Mouse (Mus musculus) heart, embryonic 11.5 days (tissue): Measurements from ENCODE around the gene Usp5. TPM values are rescaled to one million over a fixed set of nuclear protein-coding genes. Genes with fewer than 3 reads are reported as not detected.
A peak's percentile ranks its signal among the peaks of the same experiment; 100 is the strongest.
"Not testable (repeated sequence)": the region's sequence is repeated elsewhere in the genome, so short reads cannot be mapped to it uniquely, and the experiment has no call there.

Experiments
- ATAC-seq: fragments of 200-750 bp; cut with Nextera tagmentation; replicated peaks from 2 replicates; pipeline ENCODE4 v1.8.0; 2017; ENCODE audit warnings: moderate library complexity; ENCODE audit not compliant: insufficient number of reproducible peaks, low FRiP score, low TSS enrichment
- H3K27ac ChIP-seq: fragments of 300-500 bp; sonication (generic); 2 replicates; pipeline ENCODE4 v1.5.1; 2014; ENCODE audit warnings: mild to moderate bottlenecking, low read depth, low read length
- H3K27me3 ChIP-seq: fragments of 300-500 bp; sonication (generic); 2 replicates; pipeline ENCODE4 v1.6.1; 2014; ENCODE audit warnings: mild to moderate bottlenecking, low read length, mixed read lengths; ENCODE audit not compliant: control insufficient read depth, insufficient read depth
- H3K36me3 ChIP-seq: fragments of 300-500 bp; sonication (generic); 2 replicates; pipeline ENCODE4 v1.6.1; 2014; ENCODE audit warnings: mild to moderate bottlenecking, low read length, moderate library complexity, mixed read lengths; ENCODE audit not compliant: control insufficient read depth, insufficient read depth
- H3K4me1 ChIP-seq: fragments of 300-500 bp; sonication (generic); 2 replicates; pipeline ENCODE4 v1.6.1; 2014; ENCODE audit warnings: low read length; ENCODE audit not compliant: control insufficient read depth, insufficient read depth
- H3K4me2 ChIP-seq: fragments of 300-500 bp; sonication (generic); 2 replicates; pipeline ENCODE4 v1.6.1; 2014; ENCODE audit warnings: mild to moderate bottlenecking, moderate library complexity
- H3K4me3 ChIP-seq: fragments of 300-500 bp; sonication (generic); 2 replicates; pipeline ENCODE4 v1.5.1; 2014; ENCODE audit warnings: low read depth, low read length
- H3K9ac ChIP-seq: fragments of 300-500 bp; sonication (generic); 2 replicates; pipeline ENCODE4 v1.6.1; 2014; ENCODE audit warnings: mild to moderate bottlenecking, low read depth, low read length, moderate library complexity
- H3K9me3 ChIP-seq: fragments of 300-500 bp; sonication (generic); replicated peaks from 2 replicates; pipeline ENCODE4 v1.6.1; 2016; ENCODE audit warnings: low read length; ENCODE audit not compliant: control insufficient read depth
- WGBS: fragments of 180-500 bp; shearing (Covaris S2); extraction: QIAGEN DNeasy Blood & Tissue Kit; methylation state at CpG from one replicate; pipeline ENCODE4 v1.1.7; 2014; ENCODE audit not compliant: insufficient replicate concordance; 5-methylcytosine and 5-hydroxymethylcytosine counted together
- polyA plus RNA-seq: library from polyadenylated mRNA; unstranded; fragments of >200 nt; fragmentation: Nextera tagmentation; extraction: Ambion mirVana; gene quantifications from 2 replicates; pipeline ENCODE4 v1.2.1, GENCODE M21; 2014

The Usp5 gene
- polyA plus RNA-seq, 1 experiment from 2014 or later, result 87.3 TPM

- not testable (repeated sequence) for ATAC-seq, H3K27me3 ChIP-seq, H3K9me3 ChIP-seq, H3K27ac ChIP-seq, H3K4me3 ChIP-seq
- H3K4me1 ChIP-seq, result peaks cover 42% of the 10 kb centered on the region
- H3K9ac ChIP-seq, result peak overlapping the region; percentile 84; the same call in 1 of the 2 replicates
- H3K36me3 ChIP-seq, result peaks cover 18% of the 10 kb centered on the region
- WGBS, result 85% methylated on average over 11 of the region's 11 CpGs
- H3K4me2 ChIP-seq, result peak overlapping the region; percentile 92
Measured at GRCm38 (mm10) chr6:124810566-124811402, 18.5 kb downstream of the Usp5 start.

- WGBS, result 40% methylated on average over 14 of the region's 14 CpGs
- Histone ChIP-seq H3K4me1 (peaks cover 44% of the 10 kb centered on the region), H3K4me2 (peak overlapping the region; percentile 92), H3K27ac (peak overlapping the region; percentile 92), H3K4me3 (peak overlapping the region; percentile 68), H3K9me3 (no peaks in the 10 kb centered on the region), H3K36me3 (peaks cover 13% of the 10 kb centered on the region), H3K9ac (peak overlapping the region; percentile 84), H3K27me3 (no peaks in the 10 kb centered on the region)
- ATAC-seq, result no peak
Measured at GRCm38 (mm10) chr6:124809775-124810538, 19.3 kb downstream of the Usp5 start.

- 1% methylated on average over 35 of the region's 35 CpGs for WGBS
- ATAC-seq, result peak; percentile 28
- Histone ChIP-seq H3K9me3 (no peaks in the 10 kb centered on the region), H3K4me2 (peak overlapping the region; percentile 92), H3K9ac (peak overlapping the region; percentile 84), H3K36me3 (peaks cover 12% of the 10 kb centered on the region), H3K27me3 (no peaks in the 10 kb centered on the region), H3K27ac (peak overlapping the region; percentile 92), H3K4me3 (peak overlapping the region; percentile 68), H3K4me1 (peaks cover 37% of the 10 kb centered on the region)
Measured at GRCm38 (mm10) chr6:124809052-124809774, 20.1 kb downstream of the Usp5 start.

GRCm38 (mm10) chr6:124808358-124809012, 20.8 kb downstream of the Usp5 start, which contains the start of gene Spsb2:
Gene Spsb2 (plus strand): TSS chr6:124808661.
- peaks cover 37% of the 10 kb centered on the region for H3K4me1 ChIP-seq
- H3K4me2 ChIP-seq, result peak within 1 kb of the TSS; percentile 92
- no peaks in the 10 kb centered on the region for H3K9me3 ChIP-seq
- 4% methylated on average over 29 of the region's 29 CpGs for WGBS
- H3K36me3 ChIP-seq, result peaks cover 12% of the 10 kb centered on the region
- peak within 1 kb of the TSS; percentile 92 for H3K27ac ChIP-seq
- H3K4me3 ChIP-seq, result peak within 1 kb of the TSS; percentile 68
- H3K27me3 ChIP-seq, result no peaks in the 10 kb centered on the region
- peak; percentile 72 for ATAC-seq
- peak within 1 kb of the TSS; percentile 84 for H3K9ac ChIP-seq

DNA sequence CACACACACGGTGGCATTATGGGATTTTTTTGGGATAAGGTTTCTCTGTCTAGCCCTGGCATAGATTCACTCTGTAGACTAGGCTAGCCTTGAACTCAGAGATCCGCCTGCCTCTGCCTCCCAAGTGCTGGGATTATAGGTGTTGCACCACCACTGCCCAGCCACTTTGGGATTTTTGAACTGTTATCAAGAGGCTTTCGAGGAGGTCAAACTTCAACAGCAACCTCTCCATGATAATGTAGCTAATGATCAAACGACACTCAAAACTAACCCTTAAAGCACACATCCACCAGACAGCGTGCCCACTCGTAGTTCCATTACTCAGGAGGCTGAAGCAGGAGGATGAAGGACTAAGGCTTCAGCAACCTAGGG, 21.3 kb downstream of the Usp5 start:
- Histone ChIP-seq H3K27me3 (no peaks in the 10 kb centered on the region), H3K4me3 (peak overlapping the region; percentile 68), H3K9me3 (no peaks in the 10 kb centered on the region), H3K27ac (peak overlapping the region; percentile 92), H3K4me1 (peaks cover 37% of the 10 kb centered on the region), H3K4me2 (peak overlapping the region; percentile 92), H3K36me3 (peaks cover 12% of the 10 kb centered on the region), H3K9ac (peak overlapping the region; percentile 84; the same call in 1 of the 2 replicates)
- WGBS, result 66% methylated on average over 6 of the region's 6 CpGs
- ATAC-seq, result no peak

DNA sequence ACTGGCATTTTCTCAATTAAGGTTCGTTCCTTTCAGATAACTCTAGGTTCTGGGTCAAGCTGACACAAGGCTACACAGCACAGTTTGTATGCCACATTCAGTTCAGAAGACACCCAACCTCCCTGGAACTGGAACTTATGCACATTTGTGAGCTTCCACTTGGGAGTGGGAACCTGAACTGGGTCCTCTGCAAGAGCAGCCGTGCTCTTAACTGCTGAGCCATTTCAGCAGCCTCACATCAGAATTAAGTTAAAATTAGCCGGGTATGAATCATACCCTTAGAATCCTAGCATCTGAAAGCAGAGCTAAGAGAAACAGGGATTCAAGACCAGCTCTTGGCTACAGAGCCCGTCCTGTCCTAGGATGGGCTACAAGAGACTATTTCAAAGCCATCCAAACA, 21.9 kb downstream of the Usp5 start:
- no peaks in the 10 kb centered on the region for H3K27me3 ChIP-seq
- 0 out of 2 replicates have a peak overlapping the region, but pooled peaks have one; percentile 11 for H3K4me2 ChIP-seq
- H3K9me3 ChIP-seq, result no peaks in the 10 kb centered on the region
- no peak overlapping the region for H3K9ac ChIP-seq
- H3K4me3 ChIP-seq, result no peak overlapping the region
- peaks cover 34% of the 10 kb centered on the region for H3K4me1 ChIP-seq
- H3K36me3 ChIP-seq, result peaks cover 11% of the 10 kb centered on the region
- no peak for ATAC-seq
- H3K27ac ChIP-seq, result peak overlapping the region; percentile 92; the same call in 1 of the 2 replicates
- 77% methylated on average over 4 of the region's 4 CpGs for WGBS

GRCm38 (mm10) chr6:124806446-124807140, 22.7 kb downstream of the Usp5 start:
- WGBS, result 74% methylated on average over 7 of the region's 7 CpGs
- H3K9ac ChIP-seq, result peak overlapping the region; percentile 59; the same call in 1 of the 2 replicates
- no peaks in the 10 kb centered on the region for H3K9me3 ChIP-seq
- H3K4me3 ChIP-seq, result peak overlapping the region; percentile 56
- H3K4me1 ChIP-seq, result peaks cover 29% of the 10 kb centered on the region
- peak overlapping the region; percentile 85 for H3K4me2 ChIP-seq
- peaks cover 6% of the 10 kb centered on the region for H3K36me3 ChIP-seq
- no peaks in the 10 kb centered on the region for H3K27me3 ChIP-seq
- ATAC-seq, result no peak
- H3K27ac ChIP-seq, result peak overlapping the region; percentile 94
